Mouse (Mus musculus) cerebellum, adult 2 months (tissue): ENCODE measurements around the gene Gng7.

Source experiments
- CTCF ChIP-seq: fragments of 200-500 bp; IDR thresholded peaks from 2 replicates; pipeline ENCODE4 v1.5.1; 2011; ENCODE audit warnings: low read depth, mild to moderate bottlenecking, control low read depth, low read length, moderate library complexity, borderline replicate concordance; ENCODE audit not compliant: insufficient read depth
- POLR2A ChIP-seq: fragments of 200-500 bp; IDR thresholded peaks from 2 replicates; pipeline ENCODE4 v1.6.1; 2011; ENCODE audit warnings: low read length, control low read depth, borderline replicate concordance; ENCODE audit not compliant: insufficient read depth

DNA sequence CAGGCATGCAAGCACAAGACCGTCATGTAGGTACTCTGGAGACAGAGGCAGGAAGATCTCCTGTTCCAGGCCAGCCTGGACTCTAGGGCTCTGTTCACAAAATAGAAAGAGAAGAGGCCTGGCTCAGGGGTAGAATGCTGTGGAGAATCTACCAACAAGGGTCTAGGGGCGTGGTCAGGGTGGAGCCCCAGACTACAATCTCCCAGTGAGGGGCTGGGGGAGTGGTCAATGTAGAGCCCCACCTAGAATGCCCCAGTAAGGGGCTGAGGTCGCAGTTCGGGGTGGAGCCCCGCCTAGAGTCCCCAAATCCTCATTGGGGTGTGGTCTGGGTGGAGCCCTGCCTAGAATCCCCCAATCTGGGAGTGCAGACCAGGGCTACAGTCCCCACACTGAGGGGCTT lies 64.4 kb downstream of the Gng7 start:
- TF ChIP-seq CTCF (no peak), POLR2A (no peak)
